Mouse (Mus musculus): ENCODE data around the gene Cib4. TPM values are rescaled to one million over a fixed set of nuclear protein-coding genes. Genes with fewer than 3 reads are reported as not detected.

The Cib4 gene
- polyA plus RNA-seq, 1 experiment, result not detected

DNA sequence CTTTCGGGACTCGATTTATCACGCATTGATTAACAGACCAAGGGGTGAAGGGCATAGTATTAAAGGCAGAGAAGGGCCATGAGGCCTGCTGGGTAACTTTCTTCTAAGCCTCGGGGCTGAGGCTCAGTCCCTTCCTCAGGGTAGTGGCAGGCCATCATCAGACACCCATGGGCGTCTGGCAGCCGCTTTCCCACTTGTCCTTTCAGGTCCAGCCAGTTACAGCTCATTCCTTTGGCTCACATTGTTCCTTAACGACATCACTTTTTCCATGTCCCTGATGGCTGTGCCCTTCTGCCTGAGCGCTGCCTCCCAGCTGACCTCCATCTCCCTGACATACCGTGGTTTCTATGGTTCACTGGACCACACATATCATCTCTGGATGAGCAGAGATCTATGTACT is 31.6 kb upstream of the Cib4 start:
- Histone ChIP-seq H3K27ac (ENCODE audit: insufficient read depth, low read length) (no peak overlapping the region), H3K4me3 (ENCODE audit: insufficient read depth, low read length) (no peak overlapping the region), H3K4me1 (ENCODE audit: control insufficient read depth, insufficient read depth, low read length) (no peaks in the 10 kb centered on the region)
- TF ChIP-seq CTCF (IDR thresholded peaks at IDR 0.05; ENCODE audit: borderline replicate concordance, insufficient read depth, low read length) (no peak), POLR2A (IDR thresholded peaks at IDR 0.05; ENCODE audit: low read depth, low read length) (no peak)

DNA sequence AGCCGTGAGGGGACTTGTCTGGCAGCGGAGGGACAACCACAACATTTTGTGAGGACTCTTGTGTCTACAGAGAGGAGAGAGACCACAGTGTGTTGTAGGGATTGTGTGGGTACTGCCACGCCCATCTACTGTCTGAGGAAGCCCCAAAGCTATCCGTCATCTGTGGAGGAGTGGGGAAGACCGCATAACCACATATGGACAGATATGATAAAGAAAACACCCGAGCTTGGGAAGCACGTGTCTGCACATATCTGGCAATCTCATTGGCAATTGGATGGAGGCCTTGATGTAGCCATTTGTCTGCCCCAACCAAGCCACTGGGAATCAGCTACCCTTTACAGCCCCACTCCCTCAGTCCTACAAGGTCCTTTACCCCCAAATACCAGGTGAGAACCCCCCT is 30.6 kb upstream of the Cib4 start:
- Histone ChIP-seq H3K4me1 (ENCODE audit: control insufficient read depth, insufficient read depth, low read length) (no peaks in the 10 kb centered on the region), H3K27ac (ENCODE audit: insufficient read depth, low read length) (no peak overlapping the region), H3K4me3 (ENCODE audit: insufficient read depth, low read length) (no peak overlapping the region)
- TF ChIP-seq POLR2A (IDR thresholded peaks at IDR 0.05; ENCODE audit: low read depth, low read length) (no peak), CTCF (IDR thresholded peaks at IDR 0.05; ENCODE audit: borderline replicate concordance, insufficient read depth, low read length) (no peak)

DNA sequence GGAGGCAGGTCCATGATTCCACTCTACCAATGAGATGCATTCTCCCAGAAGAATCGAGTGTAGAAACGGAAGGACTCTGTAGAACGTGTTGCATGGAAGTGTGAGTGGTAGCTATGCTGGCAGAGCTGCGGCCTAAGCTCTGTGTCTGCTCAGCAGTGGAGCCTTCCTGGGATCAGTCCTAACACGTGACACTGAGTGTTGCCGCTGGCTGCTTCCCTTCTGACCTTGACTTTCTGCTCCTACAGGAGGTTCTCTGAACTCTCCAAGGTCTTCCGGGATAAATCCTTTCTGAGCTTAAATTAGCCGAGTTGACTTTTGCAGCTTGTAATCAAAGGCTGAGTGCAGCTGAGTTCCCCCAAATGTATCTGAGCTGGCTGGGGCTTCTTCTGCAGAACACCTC is 28.7 kb upstream of the Cib4 start:
- no peaks in the 10 kb centered on the region for H3K4me1 ChIP-seq (ENCODE audit: control insufficient read depth, insufficient read depth, low read length)
- no peak overlapping the region for H3K4me3 ChIP-seq (ENCODE audit: insufficient read depth, low read length)
- no peak for TF ChIP-seq CTCF (IDR thresholded peaks at IDR 0.05; ENCODE audit: borderline replicate concordance, insufficient read depth, low read length)
- TF ChIP-seq POLR2A (IDR thresholded peaks at IDR 0.05; ENCODE audit: low read depth, low read length), result no peak
- H3K27ac ChIP-seq (ENCODE audit: insufficient read depth, low read length), result no peak overlapping the region

DNA sequence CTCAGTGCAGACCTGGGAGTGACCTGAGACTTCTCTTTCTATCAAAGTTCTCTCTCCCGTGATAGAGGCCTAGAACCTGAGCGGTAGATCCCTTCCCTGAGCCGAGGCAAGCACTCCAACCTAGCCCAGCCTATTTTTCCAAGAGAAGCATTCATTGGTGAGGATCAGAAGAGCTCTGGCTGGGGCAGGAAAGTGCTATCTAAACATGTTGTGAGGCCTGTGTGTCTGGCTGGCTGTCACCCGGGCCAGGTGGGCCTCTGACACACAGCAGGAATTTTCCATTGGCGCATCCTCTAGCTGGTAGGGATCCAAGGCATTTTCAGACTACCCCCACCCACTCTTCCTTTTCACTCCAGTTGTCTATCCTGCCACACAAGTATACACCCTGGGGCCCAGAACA is 26.2 kb upstream of the Cib4 start:
- H3K4me1 ChIP-seq (ENCODE audit: control insufficient read depth, insufficient read depth, low read length), result no peaks in the 10 kb centered on the region
- no peak overlapping the region for H3K27ac ChIP-seq (ENCODE audit: insufficient read depth, low read length)
- TF ChIP-seq CTCF (IDR thresholded peaks at IDR 0.05; ENCODE audit: borderline replicate concordance, insufficient read depth, low read length) (no peak), POLR2A (IDR thresholded peaks at IDR 0.05; ENCODE audit: low read depth, low read length) (no peak)
- no peak overlapping the region for H3K4me3 ChIP-seq (ENCODE audit: insufficient read depth, low read length)

DNA sequence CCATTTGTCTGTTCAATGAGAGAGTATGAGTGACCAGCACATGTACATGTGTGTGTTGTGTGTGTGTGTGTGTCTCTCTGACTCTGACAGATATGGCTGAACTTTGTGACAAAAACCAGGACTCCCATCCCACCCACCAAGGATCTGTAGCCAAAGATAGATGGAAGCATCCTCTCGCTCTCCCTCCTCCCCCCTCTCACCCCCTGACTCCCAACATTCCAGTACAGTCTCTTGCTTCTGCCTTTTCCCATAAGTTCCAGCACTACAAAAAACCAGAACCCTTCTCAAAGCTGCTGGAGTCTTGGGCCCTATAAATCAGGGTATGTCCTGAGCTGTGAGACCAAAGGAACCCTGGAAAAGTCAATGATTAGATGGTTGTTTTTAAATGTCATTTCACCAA is 22.8 kb upstream of the Cib4 start:
- no peak overlapping the region for H3K4me3 ChIP-seq (ENCODE audit: insufficient read depth, low read length)
- H3K4me1 ChIP-seq (ENCODE audit: control insufficient read depth, insufficient read depth, low read length), result no peaks in the 10 kb centered on the region
- TF ChIP-seq POLR2A (IDR thresholded peaks at IDR 0.05; ENCODE audit: low read depth, low read length), result no peak
- no peak for TF ChIP-seq CTCF (IDR thresholded peaks at IDR 0.05; ENCODE audit: borderline replicate concordance, insufficient read depth, low read length)
- H3K27ac ChIP-seq (ENCODE audit: insufficient read depth, low read length), result no peak overlapping the region

DNA sequence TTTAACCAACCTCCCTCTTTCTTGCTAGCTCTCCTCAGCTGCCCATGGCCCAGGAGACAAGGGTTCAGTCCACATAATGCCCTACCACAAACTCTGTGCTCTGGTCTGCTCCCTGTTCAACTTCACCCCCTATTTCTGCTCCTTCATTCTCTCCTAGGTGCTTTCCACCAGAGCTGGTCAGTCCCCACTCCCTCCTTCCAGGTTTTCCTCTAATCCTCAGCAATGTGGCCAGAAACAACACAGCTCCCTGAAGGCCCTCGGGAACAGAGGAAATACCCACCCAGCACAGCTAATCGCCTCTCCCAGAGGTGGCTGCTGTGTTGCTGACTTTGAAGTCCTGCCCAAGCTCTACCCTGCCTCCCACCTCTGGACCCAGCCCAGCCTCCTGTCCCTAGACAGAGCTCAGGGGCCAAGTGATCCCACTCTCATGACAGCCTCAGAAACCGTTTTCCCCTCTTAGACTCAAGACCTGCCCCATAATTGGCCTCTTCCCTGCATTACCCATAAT is 14.4 kb upstream of the Cib4 start:
- Histone ChIP-seq H3K4me3 (ENCODE audit: insufficient read depth, low read length) (no peak overlapping the region), H3K27ac (ENCODE audit: insufficient read depth, low read length) (peak overlapping the region; percentile 62), H3K4me1 (ENCODE audit: control insufficient read depth, insufficient read depth, low read length) (peaks cover 10% of the 10 kb centered on the region)
- TF ChIP-seq POLR2A (IDR thresholded peaks at IDR 0.05; ENCODE audit: low read depth, low read length) (no peak), CTCF (IDR thresholded peaks at IDR 0.05; ENCODE audit: borderline replicate concordance, insufficient read depth, low read length) (no peak)

DNA sequence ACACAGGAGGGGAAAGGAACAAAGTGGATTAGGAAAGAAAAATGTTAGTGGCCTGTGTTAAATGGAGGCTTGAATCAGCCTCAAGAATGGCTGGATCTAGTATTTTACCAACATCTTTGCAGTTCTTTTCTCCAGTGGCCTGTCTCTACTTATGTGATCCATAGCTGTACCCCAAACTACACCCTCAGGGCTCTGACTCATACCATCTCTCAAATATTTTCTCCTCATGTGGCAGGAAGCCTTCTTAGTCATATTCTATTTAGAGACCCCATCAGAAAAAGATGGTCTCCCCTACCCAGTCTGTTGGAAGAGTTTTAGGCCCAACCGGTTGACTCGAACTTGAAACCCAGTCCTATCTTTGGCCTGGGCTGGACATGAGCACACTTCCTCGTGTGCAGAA is 13.8 kb upstream of the Cib4 start:
- Histone ChIP-seq H3K27ac (ENCODE audit: insufficient read depth, low read length) (peak overlapping the region; percentile 62), H3K4me3 (ENCODE audit: insufficient read depth, low read length) (no peak overlapping the region), H3K4me1 (ENCODE audit: control insufficient read depth, insufficient read depth, low read length) (peaks cover 10% of the 10 kb centered on the region)
- no peak for TF ChIP-seq POLR2A (IDR thresholded peaks at IDR 0.05; ENCODE audit: low read depth, low read length)
- no peak for TF ChIP-seq CTCF (IDR thresholded peaks at IDR 0.05; ENCODE audit: borderline replicate concordance, insufficient read depth, low read length)

DNA sequence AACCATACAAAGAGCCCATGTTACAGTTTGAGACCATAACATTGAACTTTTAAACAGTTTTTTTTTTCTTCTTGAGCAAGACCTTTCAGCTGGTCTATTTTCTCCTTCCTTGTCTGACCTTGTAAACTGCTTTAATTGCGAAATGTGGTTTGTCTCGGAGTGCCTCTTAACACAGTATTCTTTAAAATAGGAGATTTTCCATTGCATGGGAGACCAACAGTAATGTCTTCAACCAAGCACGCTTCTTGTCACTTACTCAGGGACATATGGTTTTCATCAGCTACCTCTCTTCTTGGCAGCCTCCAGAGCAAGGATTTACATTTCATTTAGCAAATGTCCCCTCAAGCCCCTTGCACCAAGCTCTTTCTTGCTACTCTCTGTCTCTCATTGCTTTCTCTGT is 10.6 kb upstream of the Cib4 start:
- Histone ChIP-seq H3K4me3 (ENCODE audit: insufficient read depth, low read length) (no peak overlapping the region), H3K27ac (ENCODE audit: insufficient read depth, low read length) (no peak overlapping the region; the same call in 1 of the 2 replicates), H3K4me1 (ENCODE audit: control insufficient read depth, insufficient read depth, low read length) (peaks cover 10% of the 10 kb centered on the region)
- TF ChIP-seq POLR2A (IDR thresholded peaks at IDR 0.05; ENCODE audit: low read depth, low read length), result no peak
- TF ChIP-seq CTCF (IDR thresholded peaks at IDR 0.05; ENCODE audit: borderline replicate concordance, insufficient read depth, low read length), result no peak

DNA sequence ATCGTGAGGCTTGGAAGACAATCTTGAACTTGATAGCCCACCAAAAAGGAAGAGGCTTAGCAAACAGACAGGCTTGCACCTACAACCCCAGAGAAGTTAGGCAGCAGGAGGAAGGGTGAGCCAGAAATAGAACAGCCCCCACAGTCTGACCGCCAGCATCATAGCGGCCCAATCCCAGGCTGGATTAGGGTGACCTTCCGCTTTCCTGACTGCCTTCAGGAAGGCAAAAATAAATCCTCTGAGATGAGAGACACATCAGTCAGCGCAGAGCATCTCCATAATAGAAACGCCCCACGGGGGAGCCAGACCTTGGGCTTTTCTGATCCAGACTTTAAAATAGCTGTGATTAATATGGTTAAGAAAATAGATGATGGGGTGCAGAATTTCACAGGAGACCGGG is 9.3 kb upstream of the Cib4 start:
- no peak overlapping the region for H3K4me3 ChIP-seq (ENCODE audit: insufficient read depth, low read length)
- peaks cover 10% of the 10 kb centered on the region for H3K4me1 ChIP-seq (ENCODE audit: control insufficient read depth, insufficient read depth, low read length)
- no peak overlapping the region for H3K27ac ChIP-seq (ENCODE audit: insufficient read depth, low read length)
- TF ChIP-seq CTCF (IDR thresholded peaks at IDR 0.05; ENCODE audit: borderline replicate concordance, insufficient read depth, low read length) (no peak), POLR2A (IDR thresholded peaks at IDR 0.05; ENCODE audit: low read depth, low read length) (no peak)

DNA sequence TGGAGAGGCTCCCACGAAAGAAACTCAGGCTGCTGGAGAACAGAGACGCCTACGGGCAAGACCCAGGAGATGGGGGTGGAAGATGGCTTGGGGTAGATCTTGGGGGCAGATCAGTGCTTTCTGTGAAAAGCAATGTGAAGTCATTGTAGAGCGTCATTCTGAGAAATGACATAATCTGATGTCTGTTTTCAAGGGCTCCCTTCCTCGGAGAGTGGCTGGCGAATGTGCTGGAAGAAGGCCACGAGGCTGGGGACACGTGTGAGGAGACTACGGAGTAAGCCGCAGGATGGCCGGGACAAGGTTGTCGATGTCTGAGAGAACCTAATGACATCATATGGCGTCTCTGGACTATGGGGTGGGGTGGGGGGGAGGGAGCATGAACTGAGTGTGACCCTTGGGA is 8.3 kb upstream of the Cib4 start:
- Histone ChIP-seq H3K27ac (ENCODE audit: insufficient read depth, low read length) (no peak overlapping the region), H3K4me3 (ENCODE audit: insufficient read depth, low read length) (no peak overlapping the region), H3K4me1 (ENCODE audit: control insufficient read depth, insufficient read depth, low read length) (peaks cover under 1% of the 10 kb centered on the region)
- TF ChIP-seq POLR2A (IDR thresholded peaks at IDR 0.05; ENCODE audit: low read depth, low read length) (no peak), CTCF (IDR thresholded peaks at IDR 0.05; ENCODE audit: borderline replicate concordance, insufficient read depth, low read length) (no peak)

DNA sequence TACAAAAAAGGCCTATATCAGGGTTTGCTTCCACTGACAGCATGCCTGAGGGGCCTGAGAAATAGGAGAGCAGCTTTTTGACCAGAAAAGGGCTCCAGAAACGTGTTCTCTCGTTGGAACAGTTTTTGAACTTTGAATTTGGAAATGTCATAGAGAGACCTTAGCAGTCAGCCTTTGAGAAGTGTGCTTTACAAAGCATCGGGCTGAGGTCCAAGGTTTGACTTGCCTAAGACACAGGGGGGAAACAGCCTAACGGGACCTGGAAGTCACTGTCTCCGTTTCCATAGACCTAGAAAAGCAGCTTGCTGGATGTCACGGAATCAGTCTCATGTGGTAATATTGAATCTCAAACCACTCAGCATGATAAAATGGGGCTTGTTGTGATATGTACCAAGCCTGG is 6.4 kb upstream of the Cib4 start:
- TF ChIP-seq CTCF (IDR thresholded peaks at IDR 0.05; ENCODE audit: borderline replicate concordance, insufficient read depth, low read length) (no peak), POLR2A (IDR thresholded peaks at IDR 0.05; ENCODE audit: low read depth, low read length) (no peak)
- Histone ChIP-seq H3K27ac (ENCODE audit: insufficient read depth, low read length) (no peak overlapping the region), H3K4me3 (ENCODE audit: insufficient read depth, low read length) (no peak overlapping the region), H3K4me1 (ENCODE audit: control insufficient read depth, insufficient read depth, low read length) (no peaks in the 10 kb centered on the region; the same call in 1 of the 2 replicates)
